Mouse (Mus musculus): Measurements from ENCODE around the gene Sh3glb1.
"Not testable (repeated sequence)": the region's sequence is repeated elsewhere in the genome, so short reads cannot be mapped to it uniquely, and the experiment has no call there.

The Sh3glb1 gene

DNA sequence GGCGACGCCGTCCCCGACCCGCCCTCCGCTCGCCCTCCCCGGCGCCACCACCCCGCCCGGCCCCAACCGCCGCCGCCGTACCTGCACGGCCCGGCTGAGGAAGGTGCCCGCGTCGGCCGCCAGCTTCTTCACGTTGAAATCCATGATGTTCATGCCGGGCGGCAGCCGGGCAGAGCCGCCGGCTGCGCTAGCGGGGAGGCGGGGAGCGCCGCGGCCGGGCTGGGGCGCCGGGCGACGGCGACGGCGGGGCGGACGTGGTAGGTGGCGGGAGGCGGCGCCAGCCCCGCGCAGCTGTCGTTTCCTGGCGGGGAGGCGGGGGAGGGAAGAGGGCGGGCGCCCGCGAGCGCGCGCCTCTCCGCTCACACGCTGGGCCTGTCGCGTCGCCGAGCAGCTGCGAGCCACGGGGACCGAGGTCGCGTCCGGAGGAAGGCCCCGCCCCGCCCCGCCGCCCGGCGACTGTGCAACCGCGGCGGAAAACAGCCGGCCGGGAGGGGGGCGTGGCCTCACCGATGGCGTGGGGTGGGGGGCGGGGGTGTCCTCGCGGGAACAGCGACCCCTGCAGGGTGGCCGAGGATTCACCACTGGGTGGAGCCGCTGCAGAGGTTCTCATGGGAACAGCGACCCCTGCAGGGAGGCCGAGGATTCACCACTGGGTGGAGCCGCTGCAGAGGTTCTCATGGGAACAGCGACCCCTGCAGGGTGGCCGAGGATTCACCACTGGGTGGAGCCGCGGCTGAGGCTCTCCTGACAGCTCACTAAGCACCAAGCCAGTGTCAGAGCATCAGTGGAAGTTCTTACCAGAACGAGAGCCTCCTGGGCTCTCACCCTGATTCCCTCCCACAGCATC lies at the start of gene Sh3glb1:
Gene Sh3glb1, minus strand, starts transcription at position 435 of the 847 bp plus-strand sequence.
- DNase-seq, result peak; percentile 97 to 98

- no peak for DNase-seq
Measured at GRCm38 (mm10) chr3:144765161-144765560, 45.0 kb upstream of the Sh3glb1 start.

- no peak for DNase-seq
Measured at GRCm38 (mm10) chr3:144761454-144761853, 41.3 kb upstream of the Sh3glb1 start.

DNA sequence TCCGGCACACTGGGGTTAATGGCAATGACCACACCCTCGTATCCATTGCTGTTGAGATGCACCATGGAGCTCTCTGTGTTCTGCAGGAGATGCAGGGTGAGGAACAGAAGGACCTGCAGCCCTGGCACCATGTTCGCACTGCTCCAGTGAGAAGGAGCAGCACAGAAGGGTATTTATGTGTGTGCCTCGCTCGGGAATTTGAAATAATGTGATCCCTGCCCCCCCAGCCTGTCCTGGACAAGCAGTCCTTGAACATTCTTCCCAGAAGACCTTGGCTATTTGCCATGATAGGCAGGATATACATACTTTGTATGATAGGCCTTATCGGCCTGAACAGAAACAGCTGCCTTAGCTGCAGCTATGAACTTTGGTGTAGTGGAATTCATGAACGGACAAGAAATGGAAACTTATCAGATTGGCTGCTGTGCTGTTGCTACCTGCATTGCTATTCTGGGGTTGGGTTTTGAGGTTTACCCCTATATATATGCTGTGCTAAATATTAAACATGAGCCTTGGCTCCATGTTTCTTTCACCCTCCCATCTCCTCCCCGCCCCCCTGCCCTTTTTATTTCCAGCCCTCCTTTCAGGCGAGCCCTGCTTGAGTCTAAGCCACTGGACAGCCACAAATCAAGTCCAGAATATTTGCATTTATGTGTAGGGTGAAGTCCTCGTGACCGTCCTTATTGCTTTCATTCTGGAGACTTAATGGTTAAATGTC lies 40.6 kb upstream of the Sh3glb1 start, which contains the start of gene Clca3a1:
Gene Clca3a1, minus strand, starts transcription at position 386 of the 718 bp plus-strand sequence.
- peak in 1 of 2 experiments; percentile 40 for DNase-seq

- no peak for DNase-seq
Measured at GRCm38 (mm10) chr3:144759719-144760118, 39.6 kb upstream of the Sh3glb1 start.

DNA sequence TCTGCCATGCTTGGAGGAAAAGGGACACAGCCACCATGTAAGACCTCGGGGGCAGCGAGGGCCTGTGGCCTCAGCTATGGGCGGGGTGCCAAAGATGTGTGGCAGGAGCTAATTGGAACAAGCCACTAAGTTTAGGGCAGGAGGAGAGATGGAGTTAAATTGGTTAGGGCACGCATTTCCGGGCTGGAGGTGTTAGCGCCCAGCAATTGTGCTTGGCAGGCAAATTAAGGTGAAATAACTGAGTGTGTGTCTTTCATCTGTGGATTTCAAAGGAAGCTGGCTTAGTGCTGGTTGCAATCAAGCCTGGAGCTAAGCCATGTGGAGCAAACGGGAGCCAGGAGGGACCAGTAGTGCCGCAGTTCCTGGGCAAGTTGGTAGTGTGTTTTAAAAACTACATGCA lies 36.0 kb upstream of the Sh3glb1 start:
- peak in 1 of 2 experiments; percentile 38 for DNase-seq

DNA sequence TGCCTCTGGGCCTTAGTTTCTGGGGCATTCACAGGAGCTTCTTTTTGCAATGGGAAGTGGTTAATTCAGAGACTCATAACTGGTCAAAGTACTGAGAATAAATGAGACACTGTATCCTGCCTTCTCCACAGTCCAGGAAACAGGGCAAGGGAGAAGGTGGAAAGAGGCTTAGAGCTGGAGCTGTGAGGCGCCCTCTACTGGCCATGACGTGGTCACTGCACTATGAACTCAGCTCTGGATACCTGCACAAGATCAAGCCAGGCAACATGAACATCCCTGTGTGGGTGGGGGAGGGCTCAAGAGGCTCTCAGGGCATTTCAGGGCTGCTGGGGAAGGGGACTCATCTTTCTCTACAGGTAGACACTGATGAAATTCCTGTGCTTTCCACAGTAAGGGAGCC lies 33.0 kb upstream of the Sh3glb1 start:
- peak in 1 of 2 experiments; percentile 21 for DNase-seq

- DNase-seq, result not testable (repeated sequence)
Measured at GRCm38 (mm10) chr3:144749062-144749963, 29.2 kb upstream of the Sh3glb1 start.

GRCm38 (mm10) chr3:144747706-144748105 lies 27.6 kb upstream of the Sh3glb1 start:
- DNase-seq, result not testable (repeated sequence)

- not testable (repeated sequence) for DNase-seq
Measured at GRCm38 (mm10) chr3:144738396-144738795, 18.3 kb upstream of the Sh3glb1 start.

DNA sequence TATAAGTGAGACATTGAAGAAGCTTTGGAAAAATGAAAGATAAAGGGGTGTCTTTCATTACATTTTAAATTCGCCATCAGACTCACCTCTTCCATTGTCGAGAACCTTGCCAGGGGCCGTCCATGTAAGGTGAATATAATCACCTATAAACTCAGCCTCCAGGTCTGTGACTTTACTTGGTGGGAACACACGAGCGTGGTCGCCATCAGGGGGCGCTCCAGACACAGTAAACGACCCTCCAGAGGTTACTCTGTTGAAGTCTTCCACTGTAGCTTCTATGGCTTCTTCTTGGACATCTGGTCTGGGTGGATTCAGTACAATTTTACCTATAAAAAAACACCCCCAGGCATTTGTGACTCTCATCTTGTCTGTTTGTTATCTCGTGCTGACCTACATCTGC lies 16.7 kb upstream of the Sh3glb1 start:
- peak; percentile 51 to 70 for DNase-seq

DNA sequence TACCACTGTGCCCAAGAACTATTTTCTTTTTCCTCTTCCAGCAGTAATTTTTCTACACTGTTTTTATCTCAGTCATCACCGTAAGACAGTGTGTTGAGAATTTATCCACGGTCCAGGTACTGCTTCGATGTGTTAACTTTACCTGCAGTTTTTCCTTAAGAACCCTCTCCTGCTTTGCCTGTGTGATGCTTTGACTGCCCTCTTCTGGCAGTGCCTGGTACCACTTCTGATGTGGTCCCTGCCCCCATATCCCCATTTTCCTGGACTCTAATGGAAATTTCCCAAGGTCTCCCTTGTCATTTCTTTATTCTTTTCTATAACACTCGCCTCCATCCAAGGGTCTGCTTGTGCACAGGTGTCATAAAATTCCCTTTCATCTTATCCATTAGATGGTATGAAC lies 3.3 kb upstream of the Sh3glb1 start:
- peak; percentile 66 to 79 for DNase-seq

- DNase-seq, result not testable (repeated sequence)
Measured at GRCm38 (mm10) chr3:144722566-144722965, 2.4 kb upstream of the Sh3glb1 start.

DNA sequence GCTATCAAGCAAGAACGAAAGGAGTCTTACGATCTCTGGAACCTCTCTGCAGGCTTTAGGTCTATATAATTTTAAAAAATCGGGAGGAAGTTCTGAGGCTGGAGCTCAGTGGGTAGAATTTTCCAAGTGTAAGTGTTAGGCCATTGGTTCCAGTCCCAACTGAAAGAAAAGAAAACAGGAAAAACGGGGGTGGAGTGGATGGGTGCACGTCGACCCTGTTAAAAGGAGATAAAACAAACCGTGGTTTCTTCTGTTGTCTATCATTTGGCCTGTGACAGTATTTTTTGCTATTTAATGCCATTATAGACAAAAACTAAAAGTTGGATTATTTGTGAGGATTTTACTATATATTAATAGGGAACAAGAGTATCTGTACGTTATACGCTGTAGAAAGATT lies 1.7 kb upstream of the Sh3glb1 start:
- DNase-seq, result no peak

DNA sequence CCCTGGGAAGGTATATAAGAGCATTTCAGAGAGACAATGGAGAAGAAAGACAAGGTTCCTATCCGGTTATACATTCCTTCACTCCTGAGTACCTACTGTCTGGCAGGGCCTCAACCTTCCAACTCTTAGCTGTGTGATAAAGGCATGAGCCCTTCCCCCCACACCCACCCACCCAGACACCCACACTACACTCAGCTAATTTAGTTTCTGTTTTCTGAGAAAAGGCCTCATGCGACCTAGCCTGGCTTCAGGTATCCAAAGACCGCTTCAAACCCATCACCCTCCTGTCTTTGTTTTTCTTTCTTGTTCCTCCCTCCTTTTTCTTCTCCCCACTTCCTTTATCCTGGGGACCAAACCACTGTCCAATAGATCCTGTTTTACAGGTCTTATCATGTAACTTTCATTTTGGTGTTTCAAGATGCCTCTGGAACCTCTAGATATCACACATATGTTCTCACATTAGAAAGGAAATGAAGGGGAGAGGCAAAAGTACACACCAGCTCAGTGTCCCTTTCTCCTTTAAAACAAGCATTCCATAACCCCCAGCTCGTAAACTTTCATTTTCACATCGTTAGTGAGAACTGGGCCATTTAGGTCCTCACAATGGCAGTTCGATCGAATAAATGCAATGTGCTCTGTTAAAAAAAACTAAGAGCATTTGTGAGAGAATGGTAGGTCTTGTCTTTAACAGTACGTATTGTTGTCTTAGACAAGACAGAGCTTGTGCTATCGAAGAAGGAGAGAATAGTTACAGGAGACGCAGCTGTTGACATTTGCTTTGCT lies 1.1 kb upstream of the Sh3glb1 start:
- no peak for DNase-seq

GRCm38 (mm10) chr3:144719088-144719900 lies 841 bp downstream of the Sh3glb1 start:
- peak; percentile 57 to 82 for DNase-seq

- peak; percentile 62 to 64 for DNase-seq
Measured at GRCm38 (mm10) chr3:144718706-144719087, 1.4 kb downstream of the Sh3glb1 start.

DNA sequence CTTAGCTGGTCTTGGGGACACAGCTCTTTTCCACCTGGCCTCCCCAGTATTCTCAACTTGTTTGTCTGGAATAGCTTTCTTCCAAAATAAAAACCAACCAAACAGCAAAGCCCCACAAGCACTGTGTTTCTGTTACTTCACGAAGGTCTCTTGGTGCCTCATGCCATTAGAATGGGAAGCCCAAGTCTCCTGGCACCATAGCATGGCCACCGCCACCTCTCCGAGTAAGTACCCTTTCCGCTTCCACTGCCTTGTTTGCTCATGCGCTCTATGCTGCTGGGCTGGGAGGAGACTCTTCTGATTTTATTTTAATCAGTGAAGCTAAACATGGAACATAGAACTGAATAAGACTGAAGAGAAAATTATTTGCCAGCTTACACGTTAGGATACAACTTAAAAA lies 2.3 kb downstream of the Sh3glb1 start:
- DNase-seq, result no peak

DNA sequence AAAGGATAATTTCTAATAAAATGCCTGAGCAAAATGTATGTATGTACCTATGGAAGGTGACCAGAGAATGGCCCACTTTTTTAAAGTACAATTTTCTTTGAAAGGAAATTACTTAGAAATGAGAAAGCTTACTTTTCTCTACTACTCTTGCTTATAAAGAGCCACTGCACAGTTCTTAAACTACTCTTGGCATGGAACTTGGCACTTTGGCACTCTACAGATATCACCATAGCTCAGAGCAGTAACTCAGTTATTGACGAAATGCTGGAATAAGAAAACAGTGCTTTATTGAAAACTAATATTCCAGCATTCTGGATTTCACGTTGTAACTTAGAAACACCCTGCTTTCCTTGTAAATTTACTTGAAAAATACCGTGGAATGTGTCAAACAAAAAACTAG lies 3.0 kb downstream of the Sh3glb1 start:
- DNase-seq, result peak in 1 of 2 experiments; percentile 12

- DNase-seq, result peak in 1 of 2 experiments; percentile 10
Measured at GRCm38 (mm10) chr3:144715901-144716300, 4.2 kb downstream of the Sh3glb1 start.

DNA sequence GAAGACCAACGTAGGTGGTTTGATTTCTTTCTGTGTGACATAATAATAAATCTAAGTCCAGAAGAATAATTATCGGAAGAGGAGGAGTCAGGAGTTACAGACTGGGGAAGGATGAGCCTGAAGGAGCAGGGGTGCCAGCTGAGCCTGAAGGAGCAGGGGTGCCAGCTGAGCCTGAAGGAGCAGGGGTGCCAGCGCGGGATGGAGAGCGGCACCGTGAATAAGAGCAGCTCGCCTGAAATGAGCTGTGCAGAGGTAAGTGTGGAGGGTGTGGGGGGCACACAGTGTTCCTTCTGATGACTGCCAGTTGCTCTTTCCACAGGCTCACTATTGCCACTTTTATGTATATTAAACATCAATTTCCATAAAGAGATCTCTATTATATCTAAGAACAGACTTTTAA lies 5.1 kb downstream of the Sh3glb1 start:
- DNase-seq, result no peak

Measured in kidney, postnatal 25 days (tissue).